Mouse (Mus musculus): ENCODE data around the gene Lima1. TPM values are rescaled to one million over a fixed set of nuclear protein-coding genes. Genes with fewer than 3 reads are reported as not detected.

The Lima1 gene
- polyA plus RNA-seq, 1 experiment, result 104 TPM

DNA sequence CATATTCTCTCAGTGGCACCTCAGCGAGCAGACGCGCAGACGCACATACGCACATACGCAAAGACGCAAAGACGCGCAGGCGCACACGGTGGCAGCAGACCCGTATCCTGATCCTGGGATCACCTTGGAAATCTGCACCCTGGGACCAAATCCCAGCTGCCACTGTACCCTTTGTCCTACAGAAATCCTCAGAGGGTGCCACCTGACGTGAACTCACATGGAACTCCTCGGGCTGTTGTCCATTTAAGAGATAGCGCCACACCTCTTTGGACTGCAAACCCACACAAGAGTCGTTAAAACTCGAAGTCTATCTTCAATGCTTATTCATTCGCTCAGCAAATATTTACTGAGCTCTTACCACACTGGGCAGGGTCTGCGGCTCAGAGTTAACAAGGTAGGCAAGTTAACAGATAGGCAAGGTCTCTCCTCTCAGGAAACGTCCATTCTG lies 9.7 kb downstream of the Lima1 start:
- Histone ChIP-seq H3K9ac (ENCODE audit: low read depth, poor library complexity, severe bottlenecking) (0 out of 2 replicates have a peak overlapping the region, but pooled peaks have one; percentile 26), H3K27ac (ENCODE audit: insufficient read depth, low read length) (peak overlapping the region; percentile 68), H3K9me3 (replicated peaks; ENCODE audit: control insufficient read depth, insufficient read depth, low read length, poor library complexity, severe bottlenecking) (no peaks in the 10 kb centered on the region; the same call in 1 of the 2 replicates), H3K4me1 (ENCODE audit: control insufficient read depth, insufficient read depth, low read length) (peaks cover 3% of the 10 kb centered on the region), H3K36me3 (ENCODE audit: control insufficient read depth, insufficient read depth, low read length, poor library complexity, severe bottlenecking) (peaks cover 17% of the 10 kb centered on the region), H3K27me3 (ENCODE audit: control insufficient read depth, insufficient read depth, low read length, poor library complexity, severe bottlenecking) (no peaks in the 10 kb centered on the region), H3K4me3 (ENCODE audit: low read depth, low read length) (peak overlapping the region; percentile 47)
- no peak for TF ChIP-seq POLR2A (IDR thresholded peaks at IDR 0.05; ENCODE audit: insufficient read depth, low read length)
- no peak for TF ChIP-seq EP300 (IDR thresholded peaks at IDR 0.05; ENCODE audit: insufficient read depth, low read depth, low read length)
- TF ChIP-seq CTCF (IDR thresholded peaks at IDR 0.05; ENCODE audit: low read depth, low read length), result no peak

GRCm38 (mm10) chr15:99865046-99865445 lies 10.2 kb downstream of the Lima1 start:
- no peaks in the 10 kb centered on the region; the same call in 1 of the 2 replicates for H3K9me3 ChIP-seq (replicated peaks; ENCODE audit: control insufficient read depth, insufficient read depth, low read length, poor library complexity, severe bottlenecking)
- peaks cover 3% of the 10 kb centered on the region for H3K4me1 ChIP-seq (ENCODE audit: control insufficient read depth, insufficient read depth, low read length)
- peak overlapping the region; percentile 68 for H3K27ac ChIP-seq (ENCODE audit: insufficient read depth, low read length)
- TF ChIP-seq POLR2A (IDR thresholded peaks at IDR 0.05; ENCODE audit: insufficient read depth, low read length), result no peak
- TF ChIP-seq EP300 (IDR thresholded peaks at IDR 0.05; ENCODE audit: insufficient read depth, low read depth, low read length), result peak; percentile 55; the same call in 1 of the 2 replicates
- no peak for TF ChIP-seq CTCF (IDR thresholded peaks at IDR 0.05; ENCODE audit: low read depth, low read length)
- peak overlapping the region; percentile 47 for H3K4me3 ChIP-seq (ENCODE audit: low read depth, low read length)
- H3K36me3 ChIP-seq (ENCODE audit: control insufficient read depth, insufficient read depth, low read length, poor library complexity, severe bottlenecking), result peaks cover 15% of the 10 kb centered on the region
- 0 out of 2 replicates have a peak overlapping the region, but pooled peaks have one; percentile 0 for H3K9ac ChIP-seq (ENCODE audit: low read depth, poor library complexity, severe bottlenecking)
- H3K27me3 ChIP-seq (ENCODE audit: control insufficient read depth, insufficient read depth, low read length, poor library complexity, severe bottlenecking), result no peaks in the 10 kb centered on the region

GRCm38 (mm10) chr15:99863786-99864185 lies 11.5 kb downstream of the Lima1 start:
- Histone ChIP-seq H3K36me3 (ENCODE audit: control insufficient read depth, insufficient read depth, low read length, poor library complexity, severe bottlenecking) (peaks cover 10% of the 10 kb centered on the region), H3K9ac (ENCODE audit: low read depth, poor library complexity, severe bottlenecking) (no peak overlapping the region), H3K27ac (ENCODE audit: insufficient read depth, low read length) (no peak overlapping the region; the same call in 1 of the 2 replicates), H3K9me3 (replicated peaks; ENCODE audit: control insufficient read depth, insufficient read depth, low read length, poor library complexity, severe bottlenecking) (no peaks in the 10 kb centered on the region), H3K4me1 (ENCODE audit: control insufficient read depth, insufficient read depth, low read length) (peaks cover 3% of the 10 kb centered on the region), H3K4me3 (ENCODE audit: low read depth, low read length) (no peak overlapping the region), H3K27me3 (ENCODE audit: control insufficient read depth, insufficient read depth, low read length, poor library complexity, severe bottlenecking) (no peaks in the 10 kb centered on the region)
- no peak for TF ChIP-seq CTCF (IDR thresholded peaks at IDR 0.05; ENCODE audit: low read depth, low read length)
- TF ChIP-seq POLR2A (IDR thresholded peaks at IDR 0.05; ENCODE audit: insufficient read depth, low read length), result no peak
- TF ChIP-seq EP300 (IDR thresholded peaks at IDR 0.05; ENCODE audit: insufficient read depth, low read depth, low read length), result no peak

DNA sequence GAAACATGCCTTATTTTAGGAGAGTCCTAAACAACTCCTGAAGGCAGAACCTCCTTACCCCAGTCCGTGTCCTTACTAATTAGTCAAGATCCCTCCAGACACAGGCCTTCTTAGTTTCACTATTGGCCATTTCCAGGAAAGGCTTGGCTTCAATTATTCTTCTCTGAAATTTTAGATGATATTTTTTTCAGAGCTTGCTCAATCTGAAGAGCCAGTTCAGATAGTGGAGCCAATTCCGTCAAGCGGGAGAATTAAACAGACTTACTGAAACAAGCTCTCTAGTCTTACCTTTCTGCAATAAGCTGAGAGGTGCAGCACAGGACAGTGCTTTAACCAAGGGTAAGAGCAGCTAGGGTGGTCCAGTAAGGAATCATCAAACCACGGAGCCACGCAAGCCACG lies 11.9 kb downstream of the Lima1 start:
- TF ChIP-seq EP300 (IDR thresholded peaks at IDR 0.05; ENCODE audit: insufficient read depth, low read depth, low read length) (no peak), CTCF (IDR thresholded peaks at IDR 0.05; ENCODE audit: low read depth, low read length) (no peak), POLR2A (IDR thresholded peaks at IDR 0.05; ENCODE audit: insufficient read depth, low read length) (no peak)
- Histone ChIP-seq H3K27ac (ENCODE audit: insufficient read depth, low read length) (no peak overlapping the region), H3K36me3 (ENCODE audit: control insufficient read depth, insufficient read depth, low read length, poor library complexity, severe bottlenecking) (peaks cover 6% of the 10 kb centered on the region), H3K4me3 (ENCODE audit: low read depth, low read length) (no peak overlapping the region), H3K9me3 (replicated peaks; ENCODE audit: control insufficient read depth, insufficient read depth, low read length, poor library complexity, severe bottlenecking) (no peaks in the 10 kb centered on the region), H3K9ac (ENCODE audit: low read depth, poor library complexity, severe bottlenecking) (no peak overlapping the region), H3K4me1 (ENCODE audit: control insufficient read depth, insufficient read depth, low read length) (peaks cover 1% of the 10 kb centered on the region), H3K27me3 (ENCODE audit: control insufficient read depth, insufficient read depth, low read length, poor library complexity, severe bottlenecking) (no peaks in the 10 kb centered on the region)

DNA sequence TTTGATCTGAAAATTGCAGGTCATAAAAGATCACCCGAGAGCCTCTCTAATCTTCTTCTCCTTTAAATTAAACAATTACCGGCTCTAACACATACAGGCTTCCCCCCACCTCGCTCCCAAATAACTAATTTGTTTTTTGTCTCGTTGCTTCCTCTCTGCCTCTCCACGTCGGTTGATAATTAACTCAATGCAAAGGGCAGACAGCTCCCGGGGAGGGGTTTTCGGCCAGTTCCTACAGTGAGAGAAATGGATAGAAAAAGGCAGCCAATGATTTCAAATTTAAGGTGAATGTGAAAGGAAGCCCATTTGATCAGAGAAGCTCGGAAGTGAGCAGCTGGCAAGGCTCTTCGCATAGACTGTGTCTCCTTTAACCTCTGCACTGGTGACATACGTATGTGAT lies 12.8 kb downstream of the Lima1 start:
- Histone ChIP-seq H3K36me3 (ENCODE audit: control insufficient read depth, insufficient read depth, low read length, poor library complexity, severe bottlenecking) (peaks cover 3% of the 10 kb centered on the region; the same call in 1 of the 2 replicates), H3K9ac (ENCODE audit: low read depth, poor library complexity, severe bottlenecking) (no peak overlapping the region), H3K27me3 (ENCODE audit: control insufficient read depth, insufficient read depth, low read length, poor library complexity, severe bottlenecking) (no peaks in the 10 kb centered on the region), H3K4me1 (ENCODE audit: control insufficient read depth, insufficient read depth, low read length) (peaks cover 4% of the 10 kb centered on the region), H3K27ac (ENCODE audit: insufficient read depth, low read length) (no peak overlapping the region), H3K9me3 (replicated peaks; ENCODE audit: control insufficient read depth, insufficient read depth, low read length, poor library complexity, severe bottlenecking) (no peaks in the 10 kb centered on the region), H3K4me3 (ENCODE audit: low read depth, low read length) (no peak overlapping the region)
- TF ChIP-seq CTCF (IDR thresholded peaks at IDR 0.05; ENCODE audit: low read depth, low read length) (no peak), POLR2A (IDR thresholded peaks at IDR 0.05; ENCODE audit: insufficient read depth, low read length) (no peak), EP300 (IDR thresholded peaks at IDR 0.05; ENCODE audit: insufficient read depth, low read depth, low read length) (no peak)

DNA sequence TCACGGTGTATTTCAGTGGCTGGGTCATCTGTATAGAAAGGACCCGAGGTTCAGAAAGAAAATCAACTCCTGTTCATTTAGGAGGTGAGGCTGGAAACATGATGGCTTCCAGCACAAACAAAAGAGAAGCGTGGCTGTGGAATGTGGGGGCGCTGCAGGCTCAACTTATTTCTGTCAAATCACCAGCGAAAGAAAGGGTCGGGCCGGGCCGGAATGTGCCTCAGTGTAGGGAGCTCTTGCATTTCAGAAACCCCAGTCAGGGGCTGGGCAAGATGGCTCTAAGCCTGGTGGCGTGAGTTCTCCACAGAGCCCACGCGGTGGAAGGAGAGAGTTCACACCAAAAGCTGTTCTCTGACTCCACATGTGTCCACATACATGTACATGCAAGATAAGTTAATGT lies 13.3 kb downstream of the Lima1 start:
- Histone ChIP-seq H3K36me3 (ENCODE audit: control insufficient read depth, insufficient read depth, low read length, poor library complexity, severe bottlenecking) (peaks cover 3% of the 10 kb centered on the region; the same call in 1 of the 2 replicates), H3K9me3 (replicated peaks; ENCODE audit: control insufficient read depth, insufficient read depth, low read length, poor library complexity, severe bottlenecking) (no peaks in the 10 kb centered on the region), H3K27ac (ENCODE audit: insufficient read depth, low read length) (peak overlapping the region; percentile 17; the same call in 1 of the 2 replicates), H3K9ac (ENCODE audit: low read depth, poor library complexity, severe bottlenecking) (0 out of 2 replicates have a peak overlapping the region, but pooled peaks have one; percentile 27), H3K4me3 (ENCODE audit: low read depth, low read length) (no peak overlapping the region), H3K27me3 (ENCODE audit: control insufficient read depth, insufficient read depth, low read length, poor library complexity, severe bottlenecking) (no peaks in the 10 kb centered on the region), H3K4me1 (ENCODE audit: control insufficient read depth, insufficient read depth, low read length) (peaks cover 4% of the 10 kb centered on the region)
- TF ChIP-seq EP300 (IDR thresholded peaks at IDR 0.05; ENCODE audit: insufficient read depth, low read depth, low read length) (no peak), CTCF (IDR thresholded peaks at IDR 0.05; ENCODE audit: low read depth, low read length) (no peak), POLR2A (IDR thresholded peaks at IDR 0.05; ENCODE audit: insufficient read depth, low read length) (no peak)
